Mouse (Mus musculus): Measurements from ENCODE around the gene Eef1akmt2.

- TF ChIP-seq CTCF (IDR thresholded peaks at IDR 0.05; ENCODE audit: low read depth, low read length) (no peak), POLR2A (IDR thresholded peaks at IDR 0.05; ENCODE audit: borderline replicate concordance, low read depth, low read length) (no peak)
These were observed 39.3 kb upstream of the Eef1akmt2 start for GRCm38 (mm10) chr7:132891561-132892310.

Measured in bone marrow macrophage, adult 2 months (primary cell).